Mouse (Mus musculus) heart, postnatal 25 days (tissue): ENCODE data around the gene Hectd3. TPM values are rescaled to one million over a fixed set of nuclear protein-coding genes. Genes with fewer than 3 reads are reported as not detected.

ENCODE experiments used
- DNase-seq: peaks from one replicate; pipeline ENCODE4 v3.0.0; 2022; ENCODE audit warnings: low spot score
- intact Hi-C: fragments of 180-260 bp; cut with DNase I; formaldehyde crosslinking; loops from one replicate; pipeline ENCODE4 v1.15.1; 2025
- total RNA-seq, 2 experiments: library from RNA; stranded (reverse); gene quantifications; 2 replicates each; pipeline ENCODE4 v1.2.3; 2021

Gene Hectd3
- 10 to 100 TPM; 14.8 to 15.3 TPM for total RNA-seq

GRCm38 (mm10) chr4:116995131-116995797 lies at the start of gene Hectd3:
Gene Hectd3 (plus strand): TSS chr4:116995317.
- intact Hi-C loops: no loop called here

GRCm38 (mm10) chr4:116951642-116952041 lies 43.5 kb upstream of the Hectd3 start:
- no peak for DNase-seq
- intact Hi-C loops: no loop called here

More at GRCm38 (mm10) chr4:116995131-116995797, at the start of gene Hectd3:
- no peak for DNase-seq

- no peak for DNase-seq
- intact Hi-C loops: loop anchor here (5.0 kb wide), 1 partner anchor 108 kb away; no protein-coding TSS in a partner anchor
Measured at GRCm38 (mm10) chr4:116954951-116955350, 40.2 kb upstream of the Hectd3 start.

- intact Hi-C loops: no loop called here
- no peak for DNase-seq
Measured at GRCm38 (mm10) chr4:116976503-116976902, 18.6 kb upstream of the Hectd3 start.

GRCm38 (mm10) chr4:116985681-116986080 lies 9.4 kb upstream of the Hectd3 start:
- no peak for DNase-seq
- intact Hi-C loops: no loop called here

DNA sequence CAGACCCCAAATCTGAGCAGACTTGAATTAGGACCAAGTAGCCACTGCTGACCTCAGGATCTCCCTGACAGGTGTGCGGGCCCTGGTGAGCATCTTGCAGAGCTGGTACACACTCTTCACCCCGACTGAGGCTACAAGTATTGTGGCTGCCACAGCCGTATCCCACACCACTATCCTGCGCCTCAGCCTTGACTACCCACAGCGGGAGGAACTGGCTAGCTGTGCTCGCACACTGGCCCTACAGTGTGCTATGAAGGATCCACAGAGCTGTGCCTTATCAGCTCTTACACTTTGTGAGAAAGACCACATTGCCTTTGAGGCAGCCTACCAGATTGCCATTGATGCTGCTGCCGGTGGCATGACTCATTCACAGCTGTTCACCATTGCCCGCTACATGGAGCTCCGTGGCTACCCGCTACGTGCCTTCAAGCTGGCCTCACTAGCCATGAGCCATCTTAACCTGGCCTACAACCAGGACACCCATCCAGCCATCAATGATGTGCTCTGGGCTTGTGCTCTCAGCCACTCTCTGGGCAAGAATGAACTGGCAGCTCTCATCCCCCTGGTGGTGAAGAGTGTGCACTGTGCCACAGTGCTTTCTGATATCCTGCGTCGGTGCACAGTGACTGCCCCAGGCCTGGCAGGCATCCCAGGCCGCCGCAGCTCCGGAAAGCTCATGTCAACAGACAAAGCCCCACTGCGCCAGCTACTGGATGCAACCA lies 8.6 kb upstream of the Hectd3 start:
- no peak for DNase-seq
- intact Hi-C loops: no loop called here

- intact Hi-C loops: no loop called here
- DNase-seq: no peak
Measured at GRCm38 (mm10) chr4:116987122-116987456, 8.0 kb upstream of the Hectd3 start.

- intact Hi-C loops: loop anchor here (2.0 to 5.0 kb wide), 2 partner anchors 161 to 182 kb away; partner anchors contain the start of genes Mutyh and Toe1
- DNase-seq: no peak
Measured at GRCm38 (mm10) chr4:116989731-116990130, 5.4 kb upstream of the Hectd3 start.

DNA sequence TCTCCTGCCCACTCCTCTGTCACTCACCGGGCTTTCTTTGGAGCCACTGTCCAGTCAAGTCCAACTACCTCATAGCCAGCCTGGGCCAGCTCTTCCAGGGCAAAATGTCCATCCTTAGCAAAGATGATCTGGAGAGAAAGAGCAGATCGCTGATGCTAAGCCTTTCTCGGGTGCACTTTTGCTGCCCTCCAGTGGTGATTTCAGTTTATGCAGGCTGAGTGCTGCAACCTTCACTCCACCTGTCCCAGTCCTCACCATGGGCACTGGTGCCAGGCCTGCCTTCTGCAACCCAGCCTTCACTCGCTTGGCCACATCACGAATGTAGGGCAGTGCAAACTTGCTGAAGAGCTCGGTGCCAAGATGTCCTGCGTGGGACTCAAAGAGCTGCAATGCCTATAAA lies 3.8 kb upstream of the Hectd3 start:
- DNase-seq: no peak
- intact Hi-C loops: loop anchor here (1.0 to 5.0 kb wide), 3 partner anchors 163 to 272 kb away; partner anchors contain the start of genes Mutyh and Toe1

GRCm38 (mm10) chr4:116993672-116994621 lies 1.2 kb upstream of the Hectd3 start, which contains the start of gene Urod:
Gene Urod (minus strand): TSS chr4:116994413.
- peak; percentile 90 for DNase-seq
- intact Hi-C loops: loop anchor here (5.0 kb wide), 1 partner anchor 187 kb away; the partner anchor contains the start of genes Mutyh and Toe1

- DNase-seq: no peak
- intact Hi-C loops: no loop called here
Measured at GRCm38 (mm10) chr4:116995798-116996135, 650 bp downstream of the Hectd3 start.

DNA sequence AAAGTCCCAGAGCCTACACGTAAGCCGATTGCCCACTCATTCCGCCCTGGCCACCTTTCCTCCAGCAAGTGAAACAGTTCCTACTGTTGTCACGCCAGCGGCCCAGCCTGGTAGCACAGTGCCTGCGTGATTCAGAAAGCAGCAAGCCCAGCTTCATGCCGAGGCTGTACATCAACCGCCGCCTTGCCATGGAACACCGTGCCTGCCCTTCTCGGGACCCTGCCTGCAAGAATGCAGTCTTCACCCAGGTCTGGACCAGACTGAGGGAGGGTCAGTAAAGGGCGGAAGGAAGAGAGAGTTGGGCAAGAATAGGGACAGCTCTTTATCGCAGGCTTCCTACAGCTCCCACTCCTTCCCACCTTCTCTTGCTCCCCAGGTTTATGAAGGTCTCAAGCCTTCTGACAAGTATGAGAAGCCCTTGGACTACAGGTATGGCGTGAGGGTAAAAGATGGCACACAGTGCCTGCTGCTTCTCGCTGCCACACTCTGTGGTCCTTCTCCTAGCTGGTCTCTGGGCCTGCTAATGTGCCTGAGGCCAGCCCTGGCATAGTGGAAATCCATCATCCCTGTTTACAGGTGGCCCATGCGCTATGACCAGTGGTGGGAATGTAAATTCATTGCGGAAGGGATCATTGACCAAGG lies 4.5 kb downstream of the Hectd3 start:
- DNase-seq: no peak
- intact Hi-C loops: loop anchor here (5.0 kb wide), 2 partner anchors 123 to 218 kb away; no protein-coding TSS in a partner anchor

DNA sequence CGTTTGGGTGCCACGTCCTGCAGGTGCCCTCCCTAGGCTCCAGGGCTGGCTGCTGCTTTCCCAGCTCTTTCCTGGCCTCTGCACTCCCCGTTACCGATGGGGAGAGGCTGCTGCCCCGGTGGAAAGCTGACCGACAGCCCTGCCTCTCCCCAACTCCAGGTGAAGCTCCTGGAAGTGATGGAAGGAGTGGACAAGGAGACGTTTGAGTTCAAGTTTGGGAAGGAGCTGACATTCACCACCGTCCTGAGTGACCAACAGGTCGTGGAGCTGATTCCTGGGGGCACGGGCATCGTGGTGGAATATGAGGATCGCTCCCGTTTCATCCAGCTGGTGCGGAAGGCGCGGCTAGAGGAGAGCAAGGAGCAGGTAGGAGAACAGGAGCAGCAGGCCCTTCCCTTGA lies 6.8 kb downstream of the Hectd3 start:
- intact Hi-C loops: loop anchor here (1.0 to 5.0 kb wide), 3 partner anchors 120 to 215 kb away; no protein-coding TSS in a partner anchor
- no peak for DNase-seq

DNA sequence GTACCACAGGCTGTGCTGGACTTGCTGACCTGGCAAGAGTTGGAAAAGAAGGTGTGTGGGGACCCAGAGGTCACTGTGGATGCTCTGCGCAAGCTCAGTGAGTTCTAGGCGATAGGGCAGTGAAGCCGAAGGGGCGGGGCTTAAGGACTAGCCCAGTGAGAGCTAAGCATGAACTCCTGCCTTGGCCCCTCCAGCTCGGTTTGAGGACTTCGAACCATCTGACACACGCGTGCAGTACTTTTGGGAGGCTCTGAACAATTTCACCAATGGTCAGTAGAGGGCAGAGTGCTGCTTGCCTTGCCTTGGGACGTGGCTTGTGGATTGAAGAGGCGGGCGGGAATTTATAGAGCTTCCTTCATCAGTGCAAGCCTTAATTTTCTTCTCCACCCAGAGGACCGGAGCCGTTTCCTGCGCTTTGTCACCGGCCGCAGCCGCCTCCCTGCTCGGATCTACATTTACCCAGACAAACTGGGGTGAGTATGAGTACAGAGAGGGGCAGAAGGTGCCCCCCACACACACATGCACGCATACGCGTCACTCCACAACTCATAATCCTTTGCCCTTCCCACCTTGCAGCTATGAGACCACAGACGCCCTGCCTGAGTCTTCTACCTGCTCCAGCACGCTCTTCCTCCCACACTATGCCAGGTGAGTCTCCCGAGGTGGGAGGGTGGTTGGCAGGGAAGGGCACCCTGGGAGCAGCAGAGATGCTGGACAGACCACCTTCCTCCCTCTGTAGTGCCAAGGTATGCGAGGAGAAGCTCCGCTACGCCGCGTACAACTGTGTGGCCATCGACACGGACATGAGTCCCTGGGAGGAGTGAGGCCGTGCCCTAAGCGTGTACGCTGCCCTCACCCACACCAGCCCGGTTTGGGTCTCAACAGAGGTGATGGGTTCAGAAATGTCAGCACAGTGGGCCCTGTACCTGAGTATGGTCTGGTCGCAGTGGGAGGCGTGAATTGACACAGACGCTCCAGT lies 7.7 kb downstream of the Hectd3 start:
- intact Hi-C loops: loop anchor here (1.0 to 5.0 kb wide), 3 partner anchors 119 to 214 kb away; no protein-coding TSS in a partner anchor
- DNase-seq: no peak

DNA sequence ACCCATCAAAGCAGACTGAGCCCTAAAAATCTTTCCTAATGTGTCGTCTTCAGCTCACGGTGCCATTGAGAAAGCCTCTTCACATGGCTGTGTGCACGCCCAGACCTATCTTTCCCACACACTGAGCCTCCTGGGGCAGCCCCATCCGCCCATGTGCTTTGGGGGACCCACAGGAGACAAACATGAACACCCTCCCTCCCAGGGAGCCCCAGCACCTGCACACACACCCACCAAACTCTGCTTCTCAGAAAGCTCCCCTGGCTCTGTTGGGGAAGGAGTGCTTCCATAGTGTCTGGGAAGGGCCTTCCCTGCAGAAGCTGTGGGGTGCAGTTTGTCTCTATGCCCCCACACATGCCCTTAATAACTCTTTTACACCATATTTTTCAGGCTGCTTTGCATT lies 9.5 kb downstream of the Hectd3 start:
- intact Hi-C loops: loop anchor here (5.0 kb wide), 2 partner anchors 118 to 213 kb away; no protein-coding TSS in a partner anchor
- DNase-seq: no peak

- no peak for DNase-seq
Measured at GRCm38 (mm10) chr4:117005611-117006400, 10.7 kb downstream of the Hectd3 start.

GRCm38 (mm10) chr4:117007058-117007457 lies 11.9 kb downstream of the Hectd3 start:
- intact Hi-C loops: no loop called here
- DNase-seq: no peak

More at GRCm38 (mm10) chr4:117005611-117006400, 10.7 kb downstream of the Hectd3 start:
- intact Hi-C loops: no loop called here
